Mouse (Mus musculus) hematopoietic multipotent progenitor cell, adult 10-12 weeks (in vitro differentiated cells): ENCODE data around the gene Scube1. TPM values are rescaled to one million over a fixed set of nuclear protein-coding genes. Genes with fewer than 3 reads are reported as not detected.

Experiments
- polyA plus RNA-seq: library from polyadenylated mRNA; stranded (reverse); fragments of >175 nt; gene quantifications from 2 replicates; pipeline ENCODE4 v1.2.3, GENCODE M21; 2012; ENCODE audit warnings: low replicate concordance

Scube1 gene
- 0.07 TPM in 1 of 2 replicates, not detected in the other for polyA plus RNA-seq

DNA sequence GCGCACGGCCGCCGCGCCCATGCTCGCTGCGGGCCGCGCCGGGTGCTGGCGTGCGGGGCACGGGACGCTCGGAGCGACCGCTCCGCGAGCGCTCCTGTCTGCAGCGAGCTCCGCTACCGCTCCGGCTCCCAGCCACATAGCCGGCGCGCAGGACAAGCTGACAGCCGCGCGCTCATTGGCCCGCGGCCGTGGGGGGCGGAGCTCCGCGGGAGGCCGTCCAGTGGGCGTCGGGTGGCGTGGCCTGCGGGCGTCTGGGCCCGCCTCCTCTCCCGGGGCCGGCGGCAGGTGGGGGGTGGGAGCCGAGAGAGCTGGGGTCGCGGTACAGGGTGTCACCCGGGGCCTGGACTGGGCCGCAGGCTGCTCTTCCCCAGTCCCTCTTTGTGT, at the start of gene Scube1:
TSS of gene Scube1 (minus strand) at position 136 of the 384 bp plus-strand sequence.

DNA sequence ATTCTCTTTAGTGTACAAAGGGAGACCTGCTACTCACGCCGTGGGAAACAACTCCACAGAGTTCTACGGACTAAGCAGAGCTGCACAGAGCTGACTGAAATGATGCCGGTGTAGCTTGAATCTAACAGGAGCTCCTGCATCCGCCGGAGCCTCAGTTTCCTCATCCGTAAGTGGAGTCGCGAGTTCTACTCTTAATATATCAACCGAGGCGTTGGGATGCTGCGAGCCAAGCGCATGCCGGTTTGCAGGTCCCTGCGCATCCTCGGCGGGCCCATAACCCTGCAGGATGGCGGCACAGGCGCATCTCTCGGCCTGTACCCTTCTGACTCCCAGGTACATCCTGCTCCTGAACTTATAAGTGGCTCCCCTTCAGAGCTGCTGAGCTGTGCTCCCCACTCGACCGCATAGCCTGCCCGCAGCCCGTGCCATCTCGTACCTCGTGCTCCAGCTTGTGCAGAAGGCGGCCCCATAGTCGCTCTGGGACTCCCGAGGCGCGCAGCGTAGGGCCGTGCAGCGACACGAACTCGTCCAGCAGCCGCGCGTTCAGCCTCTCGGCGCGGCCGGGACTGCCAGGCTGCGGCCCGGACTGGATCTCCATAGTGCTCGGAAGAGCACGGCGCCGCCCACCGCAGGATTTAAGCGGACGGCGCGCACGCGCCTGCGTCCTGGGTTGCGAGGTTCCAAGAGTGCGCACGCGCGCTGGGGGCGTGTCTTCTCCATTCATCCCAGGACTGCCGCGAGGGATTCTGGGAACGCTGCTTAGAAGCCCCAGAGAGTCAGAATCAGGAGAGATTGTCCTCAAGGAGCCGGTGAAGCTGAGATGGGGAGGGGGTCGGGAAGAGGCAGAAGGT, 130.1 kb downstream of the Scube1 start, which contains the start of gene Ttll12:
TSS of gene Ttll12 (minus strand) at position 645 of the 851 bp plus-strand sequence.

DNA sequence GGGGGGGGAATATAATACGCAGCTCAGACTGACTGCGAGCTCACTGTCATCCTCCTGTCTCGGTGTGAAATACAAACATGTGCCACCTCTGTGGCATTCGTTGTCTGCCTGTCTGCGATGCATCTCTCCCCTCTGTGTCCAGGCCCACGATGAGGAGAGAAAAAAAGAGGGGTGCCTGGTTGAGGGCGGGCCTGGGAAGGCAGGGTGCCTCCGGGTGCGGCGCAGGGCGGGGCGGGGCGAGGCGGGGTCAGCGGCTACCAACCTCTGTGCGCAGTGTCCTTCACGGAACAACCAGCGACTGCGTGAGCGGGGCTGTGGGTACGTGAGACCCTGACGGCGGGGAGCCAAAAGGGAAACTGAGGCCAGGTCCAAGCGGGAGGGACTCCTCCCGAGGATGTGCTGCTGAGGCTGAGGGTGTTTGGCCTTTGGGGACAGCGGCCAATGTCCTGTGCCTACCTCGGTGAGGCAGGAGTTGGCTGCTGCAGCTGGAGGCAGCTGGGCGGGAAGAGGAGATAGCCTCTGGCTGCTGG, 161.4 kb downstream of the Scube1 start, which contains the start of the genes Tspo and Mcat:
TSS of gene Tspo (plus strand) at position 266 of the 530 bp plus-strand sequence.
TSS of gene Mcat (minus strand) at position 461 of the 530 bp plus-strand sequence.

Other genes with a start within 250 kb of the Scube1 start
- gene Ttll1, start 214.1 kb downstream of the Scube1 start, polyA plus RNA-seq = 2.0 and 2.3 TPM in 2 replicates
- 2.2 and 2.4 TPM in 2 replicates for gene Bik, start 198.2 kb downstream of the Scube1 start, polyA plus RNA-seq
- gene Tspo, start 161.4 kb downstream of the Scube1 start, polyA plus RNA-seq = 159 and 166 TPM in 2 replicates
- 16.1 and 43.0 TPM in 2 replicates for gene Mcat, start 161.2 kb downstream of the Scube1 start, polyA plus RNA-seq
- gene Ttll12, start 129.9 kb downstream of the Scube1 start, polyA plus RNA-seq = 20.1 and 56.8 TPM in 2 replicates
- not detected in 2 replicates for gene Mpped1, start 54.4 kb upstream of the Scube1 start, polyA plus RNA-seq